Mouse (Mus musculus): ENCODE measurements around the gene Igbp1b.

- no peak for TF ChIP-seq CTCF (IDR thresholded peaks at IDR 0.05; ENCODE audit: borderline replicate concordance, insufficient read depth, low read length)
- TF ChIP-seq POLR2A (IDR thresholded peaks at IDR 0.05; ENCODE audit: low read depth, low read length) = no peak
Measured at GRCm38 (mm10) chr6:138672704-138673141, 14.4 kb upstream of the Igbp1b start.
